ENCODE assay signal across 9 mouse cellular contexts in the genomic region with DNA sequence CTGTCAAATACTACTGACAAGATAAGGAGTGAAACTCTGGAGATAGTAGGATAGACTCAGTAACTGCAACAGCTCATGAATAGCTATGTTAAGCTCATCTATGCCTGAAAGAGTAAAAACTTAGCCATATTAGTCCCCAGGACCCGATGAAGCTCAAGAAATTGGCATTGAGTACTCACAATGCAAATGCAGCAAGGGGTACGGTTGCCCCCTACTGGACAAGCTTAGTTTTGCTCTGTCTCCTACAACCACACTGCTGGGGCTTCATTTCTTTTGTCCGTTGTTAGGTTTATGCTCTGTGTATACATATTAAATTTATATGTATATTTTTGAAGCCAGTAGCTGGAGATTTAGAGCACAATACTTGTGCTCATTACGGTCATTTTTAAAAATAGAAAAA.
DNase-seq lines count a peak whose midpoint lies in the region.
"Had no signal": no experiment of that assay in that cellular context is flagged by ENCODE, and none has a peak within 500 bp of the region (broad histone marks: within the 10 kb centered on the region; RNA-seq: fewer than 3 reads in every experiment).

No protein-coding gene starts in this region.

- DNase-seq in cerebellum, postnatal 10 days: peak; percentile 33 to 40
- DNase-seq in cerebellum, adult 8-10 months: no peak
- DNase-seq in kidney, postnatal 10 days: peak; percentile 10
- no peak for DNase-seq in kidney, adult 11 months
- peak; percentile 30 for DNase-seq in urinary bladder, postnatal 25 days (ENCODE audit: low spot score)
- no peak for DNase-seq in urinary bladder, adult 2 months (ENCODE audit: low spot score)
- DNase-seq in ovary, adult 18-20 months (ENCODE audit: low spot score): no peak
- DNase-seq in ovary, postnatal 14 days (ENCODE audit: low spot score): no peak
- DNase-seq: cerebellum, adult 11 months had no signal

Comparison
In these comparisons a context has a peak if more than half of its experiments do, and no peak if none do; other contexts are left out.
1. DNase-seq: peak in cerebellum, postnatal 10 days (2 of 2), kidney, postnatal 10 days (single experiment) and urinary bladder, postnatal 25 days (single experiment); none in cerebellum, adult 8-10 months (single experiment), kidney, adult 11 months (single experiment), urinary bladder, adult 2 months (single experiment), ovary, adult 18-20 months (single experiment) and ovary, postnatal 14 days (single experiment).